Mouse (Mus musculus): ENCODE measurements around the gene Fgd1. TPM values are rescaled to one million over a fixed set of nuclear protein-coding genes. Genes with fewer than 3 reads are reported as not detected.
A peak's percentile ranks its signal among the peaks of the same experiment; 100 is the strongest.

Gene Fgd1
- polyA plus RNA-seq, 2 experiments, result 1.6 to 3.5 TPM

DNA sequence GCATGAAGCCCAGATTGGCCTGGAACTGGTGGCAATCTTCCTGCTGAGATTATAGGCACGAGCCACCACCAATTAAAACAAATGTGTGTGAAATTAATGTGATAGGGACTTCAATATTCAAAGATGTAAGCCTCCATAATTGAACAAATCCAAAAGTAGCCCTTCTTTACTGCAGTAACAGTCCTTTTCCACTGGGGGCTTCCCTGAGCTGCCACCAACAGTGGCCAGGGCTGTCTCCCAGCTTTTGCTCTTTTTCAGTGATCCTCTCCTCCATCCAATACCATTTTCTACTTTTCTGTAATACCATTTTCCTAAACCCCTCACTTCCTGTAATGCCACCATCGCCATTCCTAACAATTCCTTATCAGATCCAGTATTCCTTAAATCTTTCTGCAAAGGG lies 71.5 kb downstream of the Fgd1 start:
- TF ChIP-seq CTCF (IDR thresholded peaks at IDR 0.05; ENCODE audit: low read depth) (peak; percentile 38), EP300 (IDR thresholded peaks at IDR 0.05; ENCODE audit: low read depth) (no peak)
- Histone ChIP-seq H3K4me3 (ENCODE audit: insufficient read depth in 1 of 2, low read depth in 2 of 2, low read length in 2 of 2) (no peak overlapping the region), H3K9ac (replicated peaks) (no peak overlapping the region), H3K9me3 (ENCODE audit: control insufficient read depth, low read length) (no peaks in the 10 kb centered on the region), H3K36me3 (replicated peaks; ENCODE audit: control insufficient read depth, insufficient read depth, low read depth) (no peaks in the 10 kb centered on the region), H3K27me3 (ENCODE audit: control insufficient read depth, insufficient read depth, low read length) (no peaks in the 10 kb centered on the region), H3K4me2 (ENCODE audit: low read depth) (no peak overlapping the region), H3K4me1 (replicated peaks; ENCODE audit: control insufficient read depth in 2 of 2, insufficient read depth in 2 of 2, low read length in 1 of 2) (no peaks in the 10 kb centered on the region), H3K27ac (no peak overlapping the region)
- ATAC-seq (ENCODE audit: insufficient read depth) (no peak), DNase-seq (ENCODE audit: low read depth in 3 of 3, low spot score in 3 of 3) (no peak)
- 2% methylated on average over 2 of the region's 2 CpGs for WGBS (ENCODE audit: insufficient replicate concordance)

GRCm38 (mm10) chrX:151123933-151124332 lies 78.0 kb downstream of the Fgd1 start:
- Histone ChIP-seq H3K27me3 (ENCODE audit: control insufficient read depth, insufficient read depth, low read length) (no peaks in the 10 kb centered on the region), H3K9ac (replicated peaks) (no peak overlapping the region), H3K36me3 (replicated peaks; ENCODE audit: control insufficient read depth, insufficient read depth, low read depth) (no peaks in the 10 kb centered on the region), H3K4me2 (ENCODE audit: low read depth) (no peak overlapping the region), H3K4me3 (ENCODE audit: insufficient read depth in 1 of 2, low read depth in 2 of 2, low read length in 2 of 2) (no peak overlapping the region), H3K9me3 (ENCODE audit: control insufficient read depth, low read length) (no peaks in the 10 kb centered on the region), H3K4me1 (replicated peaks; ENCODE audit: control insufficient read depth in 2 of 2, insufficient read depth in 2 of 2, low read length in 1 of 2) (no peaks in the 10 kb centered on the region), H3K27ac (no peak overlapping the region)
- ATAC-seq (ENCODE audit: insufficient read depth) (no peak), DNase-seq (ENCODE audit: low read depth in 3 of 3, low spot score in 3 of 3) (no peak)
- no peak for TF ChIP-seq EP300 (IDR thresholded peaks at IDR 0.05; ENCODE audit: low read depth)
- no peak for TF ChIP-seq CTCF (IDR thresholded peaks at IDR 0.05; ENCODE audit: low read depth)
- WGBS (ENCODE audit: insufficient replicate concordance), result 48% methylated on average over 2 of the region's 2 CpGs

DNA sequence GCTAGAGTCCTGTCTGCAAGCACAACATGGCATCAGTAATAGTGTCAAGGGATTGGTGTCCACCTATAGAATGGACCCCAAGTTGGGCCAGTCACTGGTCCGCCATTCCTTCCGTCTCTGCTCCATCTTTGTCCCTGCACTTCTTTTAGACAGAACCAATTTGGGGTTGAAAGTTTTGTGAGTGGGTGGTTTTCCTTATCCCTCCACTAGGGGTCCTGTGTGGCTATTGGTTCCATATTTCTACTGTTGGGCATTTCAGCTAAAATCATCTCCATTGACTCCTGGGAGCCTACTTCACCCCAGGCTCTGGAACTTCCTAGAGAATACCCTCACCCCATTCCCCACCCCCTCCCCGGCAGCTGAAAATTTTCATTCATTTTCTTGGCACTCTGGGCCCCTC lies 84.5 kb downstream of the Fgd1 start:
- Histone ChIP-seq H3K27ac (no peak overlapping the region), H3K9me3 (ENCODE audit: control insufficient read depth, low read length) (no peaks in the 10 kb centered on the region), H3K4me3 (ENCODE audit: insufficient read depth in 1 of 2, low read depth in 2 of 2, low read length in 2 of 2) (no peak overlapping the region), H3K9ac (replicated peaks) (no peak overlapping the region), H3K36me3 (replicated peaks; ENCODE audit: control insufficient read depth, insufficient read depth, low read depth) (no peaks in the 10 kb centered on the region), H3K4me2 (ENCODE audit: low read depth) (no peak overlapping the region), H3K4me1 (replicated peaks; ENCODE audit: control insufficient read depth in 2 of 2, insufficient read depth in 2 of 2, low read length in 1 of 2) (no peaks in the 10 kb centered on the region), H3K27me3 (ENCODE audit: control insufficient read depth, insufficient read depth, low read length) (no peaks in the 10 kb centered on the region)
- no peak for ATAC-seq (ENCODE audit: insufficient read depth)
- no peak for DNase-seq (ENCODE audit: low read depth in 3 of 3, low spot score in 3 of 3)
- WGBS (ENCODE audit: insufficient replicate concordance), result 70% methylated on average over 3 of the region's 3 CpGs
- TF ChIP-seq CTCF (IDR thresholded peaks at IDR 0.05; ENCODE audit: low read depth), result no peak
- TF ChIP-seq EP300 (IDR thresholded peaks at IDR 0.05; ENCODE audit: low read depth), result no peak

DNA sequence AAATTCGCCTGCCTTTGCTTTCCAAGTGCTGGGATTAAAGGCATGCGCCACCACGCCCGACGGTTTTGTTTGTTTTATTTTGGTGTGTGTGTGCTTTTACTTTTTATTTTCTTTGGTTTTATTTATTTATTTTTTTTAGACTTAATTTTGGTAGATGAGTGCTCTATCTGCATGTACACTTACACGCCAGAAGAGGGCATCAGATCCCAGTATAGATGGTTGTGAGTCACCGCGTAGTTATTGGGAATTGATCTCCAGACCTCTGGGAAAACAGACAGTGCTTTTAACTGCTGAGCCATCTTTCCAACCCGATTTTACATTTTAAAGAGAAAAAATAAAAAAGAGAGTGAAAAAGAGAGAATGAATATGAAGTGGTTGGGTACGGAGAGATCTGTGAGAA lies 86.8 kb downstream of the Fgd1 start:
- Histone ChIP-seq H3K36me3 (replicated peaks; ENCODE audit: control insufficient read depth, insufficient read depth, low read depth) (no peaks in the 10 kb centered on the region), H3K9me3 (ENCODE audit: control insufficient read depth, low read length) (no peaks in the 10 kb centered on the region), H3K4me2 (ENCODE audit: low read depth) (no peak overlapping the region), H3K27ac (no peak overlapping the region), H3K4me3 (ENCODE audit: insufficient read depth in 1 of 2, low read depth in 2 of 2, low read length in 2 of 2) (no peak overlapping the region), H3K9ac (replicated peaks) (no peak overlapping the region), H3K27me3 (ENCODE audit: control insufficient read depth, insufficient read depth, low read length) (no peaks in the 10 kb centered on the region), H3K4me1 (replicated peaks; ENCODE audit: control insufficient read depth in 2 of 2, insufficient read depth in 2 of 2, low read length in 1 of 2) (no peaks in the 10 kb centered on the region)
- WGBS (ENCODE audit: insufficient replicate concordance), result 25% methylated on average over 10 of the region's 10 CpGs
- TF ChIP-seq CTCF (IDR thresholded peaks at IDR 0.05; ENCODE audit: low read depth) (peak; percentile 17; the same call in 1 of the 2 replicates), EP300 (IDR thresholded peaks at IDR 0.05; ENCODE audit: low read depth) (no peak)
- no peak for ATAC-seq (ENCODE audit: insufficient read depth)
- no peak for DNase-seq (ENCODE audit: low read depth in 3 of 3, low spot score in 3 of 3)

Other genes starting within 250 kb of the Fgd1 start
- 19.2 and 22.9 TPM in 2 replicates for gene Maged2, start 231.8 kb upstream of the Fgd1 start, polyA plus RNA-seq (2012; rRNA removed)
- gene Maged2, start 231.8 kb upstream of the Fgd1 start, polyA plus RNA-seq (2014; fragmentation: Nextera tagmentation; extraction: Ambion mirVana), result 53.1 and 58.1 TPM in 2 replicates
- 4.2 and 5.4 TPM in 2 replicates for gene Gnl3l, start 28.8 kb upstream of the Fgd1 start, polyA plus RNA-seq (2012; rRNA removed)
- 10.3 and 11.6 TPM in 2 replicates for gene Gnl3l, start 28.8 kb upstream of the Fgd1 start, polyA plus RNA-seq (2014; fragmentation: Nextera tagmentation; extraction: Ambion mirVana)
- gene Tsr2, start 50.4 kb downstream of the Fgd1 start, polyA plus RNA-seq (2012; rRNA removed), result 5.3 and 8.1 TPM in 2 replicates
- gene Tsr2, start 50.4 kb downstream of the Fgd1 start, polyA plus RNA-seq (2014; fragmentation: Nextera tagmentation; extraction: Ambion mirVana), result 10.3 and 11.4 TPM in 2 replicates
- gene Wnk3, start 151.9 kb downstream of the Fgd1 start, polyA plus RNA-seq (2012; rRNA removed), result 0.04 TPM in 2 replicates
- gene Wnk3, start 151.9 kb downstream of the Fgd1 start, polyA plus RNA-seq (2014; fragmentation: Nextera tagmentation; extraction: Ambion mirVana), result 0.03 and 0.10 TPM in 2 replicates